Comparison of ENCODE assay signal across 9 mouse cellular contexts in the genomic region with DNA sequence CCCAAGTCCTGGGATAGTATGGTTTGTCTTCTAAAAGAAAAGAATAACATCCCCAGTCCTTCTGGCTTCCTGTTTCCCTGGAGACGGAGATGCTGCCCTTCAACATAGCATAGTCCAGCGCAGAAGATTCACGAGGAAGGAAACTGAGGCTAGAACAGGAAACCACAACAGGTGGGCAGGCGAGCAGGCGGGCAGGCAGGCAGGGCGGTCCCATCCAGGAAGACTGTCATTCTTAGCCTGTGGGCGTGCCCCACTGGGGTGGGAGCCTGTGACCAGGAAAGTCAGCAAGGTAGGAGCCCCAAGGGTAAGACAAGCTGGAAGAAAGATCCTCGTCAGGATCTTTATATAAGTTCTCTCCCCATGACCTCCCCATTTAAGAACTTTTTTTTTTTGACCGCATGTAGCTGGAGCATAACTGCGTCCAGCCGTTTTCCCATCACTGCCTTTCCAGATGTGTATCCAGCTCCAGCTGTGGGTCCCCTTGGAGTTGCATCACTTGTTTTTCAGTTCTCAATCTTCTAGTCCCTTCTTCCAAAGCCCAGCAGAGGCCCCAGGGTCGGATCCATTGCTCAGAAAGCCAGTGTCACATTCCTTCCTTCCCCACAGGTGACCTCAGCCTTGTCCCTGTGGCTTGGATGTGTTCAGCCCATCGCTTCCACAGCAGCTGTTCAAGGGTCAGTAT. TPM values are rescaled to one million over a fixed set of nuclear protein-coding genes. Genes with fewer than 3 reads are reported as not detected.
DNase-seq lines count a peak whose midpoint lies in the region; ATAC-seq and TF ChIP-seq lines count a peak whose summit lies in the region.
"Had no signal": no experiment of that assay in that cellular context is flagged by ENCODE, and none has a peak within 500 bp of the region (broad histone marks: within the 10 kb centered on the region; RNA-seq: fewer than 3 reads in every experiment).

No protein-coding gene starts in this region.

- H3K4me1 ChIP-seq in lung, embryonic 14.5 days (ENCODE audit: insufficient read depth), result peaks cover 15% of the 10 kb centered on the region
- H3K4me1 ChIP-seq in embryonic facial prominence, embryonic 15.5 days, result peaks cover 38% of the 10 kb centered on the region
- peaks cover 29% of the 10 kb centered on the region for H3K4me1 ChIP-seq in liver, embryonic 12.5 days
- peaks cover 11% of the 10 kb centered on the region for H3K4me1 ChIP-seq in cerebellum, adult 2 months (ENCODE audit: control insufficient read depth, insufficient read depth, low read length)

- TF ChIP-seq POLR2A in cerebellum, adult 2 months (IDR thresholded peaks at IDR 0.05; ENCODE audit: borderline replicate concordance, insufficient read depth, low read length), result no peak

- peak; percentile 24 for DNase-seq in lung, embryonic 14.5 days
- DNase-seq in lung, postnatal 10 days, result no peak
- peak; percentile 45 for DNase-seq in thymus, postnatal 0 days (ENCODE audit: low spot score)
- no peak for DNase-seq in adrenal gland, postnatal 10 days
- DNase-seq in right cerebral cortex, adult 18-20 months, result no peak
- no peak for DNase-seq in cerebellum, adult 2 months

- no peak for TF ChIP-seq CTCF in lung, embryonic 14.5 days (IDR thresholded peaks at IDR 0.05; ENCODE audit: low read depth)
- no peak for TF ChIP-seq CTCF in cerebellum, adult 2 months (IDR thresholded peaks at IDR 0.05; ENCODE audit: borderline replicate concordance, insufficient read depth, low read depth, low read length)

- peak overlapping the region; percentile 13; the same call in 1 of the 2 replicates for H3K27ac ChIP-seq in lung, embryonic 14.5 days (ENCODE audit: low read depth)
- H3K27ac ChIP-seq in embryonic facial prominence, embryonic 15.5 days (replicated peaks), result peak overlapping the region; percentile 65
- H3K27ac ChIP-seq in liver, embryonic 12.5 days, result no peak overlapping the region
- no peak overlapping the region for H3K27ac ChIP-seq in cerebellum, adult 2 months (ENCODE audit: insufficient read depth, low read length)
- H3K27ac ChIP-seq: neural tube, embryonic 12.5 days had no signal

- H3K4me3 ChIP-seq in lung, embryonic 14.5 days (ENCODE audit: low read depth, low read length), result no peak overlapping the region
- no peak overlapping the region for H3K4me3 ChIP-seq in embryonic facial prominence, embryonic 15.5 days (replicated peaks)
- H3K4me3 ChIP-seq in liver, embryonic 12.5 days, result no peak overlapping the region
- no peak overlapping the region for H3K4me3 ChIP-seq in cerebellum, adult 2 months (replicated peaks; ENCODE audit: insufficient read depth, low read depth, low read length)
- H3K4me3 ChIP-seq: neural tube, embryonic 12.5 days had no signal

- ATAC-seq in lung, embryonic 14.5 days (ENCODE audit: insufficient read depth), result no peak
- no peak for ATAC-seq in embryonic facial prominence, embryonic 15.5 days (ENCODE audit: insufficient number of reproducible peaks, low FRiP score, low TSS enrichment, low read depth)
- no peak for ATAC-seq in liver, embryonic 12.5 days

- H3K4me2 ChIP-seq in lung, embryonic 14.5 days, result peak overlapping the region; percentile 23
- H3K4me2 ChIP-seq in embryonic facial prominence, embryonic 15.5 days (replicated peaks), result no peak overlapping the region
- 0 out of 2 replicates have a peak overlapping the region, but pooled peaks have one; percentile 3 for H3K4me2 ChIP-seq in liver, embryonic 12.5 days
- H3K4me2 ChIP-seq: neural tube, embryonic 12.5 days had no signal

- no peaks in the 10 kb centered on the region for H3K27me3 ChIP-seq in lung, embryonic 14.5 days (ENCODE audit: insufficient read depth, low read length)
- no peaks in the 10 kb centered on the region for H3K27me3 ChIP-seq in embryonic facial prominence, embryonic 15.5 days
- H3K27me3 ChIP-seq in liver, embryonic 12.5 days (replicated peaks), result peaks cover 20% of the 10 kb centered on the region
- H3K27me3 ChIP-seq in cerebellum, adult 2 months (ENCODE audit: control insufficient read depth, insufficient read depth, low read length), result no peaks in the 10 kb centered on the region
- H3K27me3 ChIP-seq: neural tube, embryonic 12.5 days had no signal

- H3K9me3 ChIP-seq in lung, embryonic 14.5 days (ENCODE audit: low read depth, low read length), result no peaks in the 10 kb centered on the region
- H3K9me3 ChIP-seq in embryonic facial prominence, embryonic 15.5 days (replicated peaks), result no peaks in the 10 kb centered on the region
- no peaks in the 10 kb centered on the region for H3K9me3 ChIP-seq in liver, embryonic 12.5 days (replicated peaks)
- H3K9me3 ChIP-seq: neural tube, embryonic 12.5 days had no signal

- 47% methylated on average over 13 of the region's 13 CpGs for WGBS in lung, embryonic 14.5 days
- 33% methylated on average over 13 of the region's 13 CpGs for WGBS in embryonic facial prominence, embryonic 15.5 days
- 25% methylated on average over 13 of the region's 13 CpGs for WGBS in liver, embryonic 12.5 days (ENCODE audit: insufficient replicate concordance)
- 75% methylated on average over 13 of the region's 13 CpGs for WGBS in cerebellum, adult 2 months

- peaks cover 24% of the 10 kb centered on the region for H3K36me3 ChIP-seq in lung, embryonic 14.5 days (ENCODE audit: insufficient read depth)
- H3K36me3 ChIP-seq in embryonic facial prominence, embryonic 15.5 days, result peaks cover 25% of the 10 kb centered on the region
- peaks cover 33% of the 10 kb centered on the region for H3K36me3 ChIP-seq in liver, embryonic 12.5 days

- H3K9ac ChIP-seq in lung, embryonic 14.5 days, result no peak overlapping the region
- H3K9ac ChIP-seq in embryonic facial prominence, embryonic 15.5 days, result no peak overlapping the region
- no peak overlapping the region for H3K9ac ChIP-seq in liver, embryonic 12.5 days
- H3K9ac ChIP-seq: neural tube, embryonic 12.5 days had no signal

RNA-seq across cellular contexts. Expression of gene Pi16, which starts 13.0 kb away (rescaled TPM):
- 0.14 TPM in 2 replicates for polyA plus RNA-seq in lung, embryonic 14.5 days (2014; fragmentation: Nextera tagmentation; extraction: Ambion mirVana)
- polyA plus RNA-seq in embryonic facial prominence, embryonic 15.5 days (2015; fragmentation: Nextera tagmentation; extraction: Ambion mirVana), result 2.7 and 2.8 TPM in 2 replicates
- polyA plus RNA-seq in liver, embryonic 12.5 days (2016; fragmentation: Nextera tagmentation; extraction: Ambion mirVana), result 0.37 and 0.59 TPM in 2 replicates
- polyA plus RNA-seq in thymus, postnatal 0 days (2015; fragmentation: Nextera tagmentation; extraction: Ambion mirVana), result 3.7 and 4.4 TPM in 2 replicates
- total RNA-seq in adrenal gland, postnatal 10 days (2021), result 10 to 100 TPM; 24.5 to 26.1 TPM
- 0.75 and 1.0 TPM in 2 replicates for polyA plus RNA-seq in cerebellum, adult 2 months (2012; rRNA removed)

RNA-seq across cellular contexts. Expression of gene BC004004, which starts 35.9 kb away (rescaled TPM):
- 68.9 and 71.1 TPM in 2 replicates for polyA plus RNA-seq in lung, embryonic 14.5 days (2014; fragmentation: Nextera tagmentation; extraction: Ambion mirVana)
- polyA plus RNA-seq in embryonic facial prominence, embryonic 15.5 days (2015; fragmentation: Nextera tagmentation; extraction: Ambion mirVana), result 82.1 and 85.8 TPM in 2 replicates
- polyA plus RNA-seq in liver, embryonic 12.5 days (2016; fragmentation: Nextera tagmentation; extraction: Ambion mirVana), result 51.5 and 54.6 TPM in 2 replicates
- 92.2 and 95.2 TPM in 2 replicates for polyA plus RNA-seq in thymus, postnatal 0 days (2015; fragmentation: Nextera tagmentation; extraction: Ambion mirVana)
- total RNA-seq in adrenal gland, postnatal 10 days (2021), result 100 to 1,000 TPM; 158 to 160 TPM
- polyA plus RNA-seq in cerebellum, adult 2 months (2012; rRNA removed), result 102 and 111 TPM in 2 replicates

RNA-seq across cellular contexts. Expression of gene Ppil1, which starts 40.5 kb away (rescaled TPM):
- polyA plus RNA-seq in lung, embryonic 14.5 days (2014; fragmentation: Nextera tagmentation; extraction: Ambion mirVana), result 158 and 162 TPM in 2 replicates
- 129 and 132 TPM in 2 replicates for polyA plus RNA-seq in embryonic facial prominence, embryonic 15.5 days (2015; fragmentation: Nextera tagmentation; extraction: Ambion mirVana)
- polyA plus RNA-seq in liver, embryonic 12.5 days (2016; fragmentation: Nextera tagmentation; extraction: Ambion mirVana), result 123 and 126 TPM in 2 replicates
- polyA plus RNA-seq in thymus, postnatal 0 days (2015; fragmentation: Nextera tagmentation; extraction: Ambion mirVana), result 118 and 133 TPM in 2 replicates
- 10 to 100 TPM; 24.6 to 27.9 TPM for total RNA-seq in adrenal gland, postnatal 10 days (2021)
- polyA plus RNA-seq in cerebellum, adult 2 months (2012; rRNA removed), result 25.1 and 25.3 TPM in 2 replicates

RNA-seq across cellular contexts. Expression of gene Mtch1, which starts 43.2 kb away (rescaled TPM):
- 381 and 395 TPM in 2 replicates for polyA plus RNA-seq in lung, embryonic 14.5 days (2014; fragmentation: Nextera tagmentation; extraction: Ambion mirVana)
- 337 and 355 TPM in 2 replicates for polyA plus RNA-seq in embryonic facial prominence, embryonic 15.5 days (2015; fragmentation: Nextera tagmentation; extraction: Ambion mirVana)
- 107 and 109 TPM in 2 replicates for polyA plus RNA-seq in liver, embryonic 12.5 days (2016; fragmentation: Nextera tagmentation; extraction: Ambion mirVana)
- polyA plus RNA-seq in thymus, postnatal 0 days (2015; fragmentation: Nextera tagmentation; extraction: Ambion mirVana), result 144 and 154 TPM in 2 replicates
- 100 to 1,000 TPM; 330 to 395 TPM for total RNA-seq in adrenal gland, postnatal 10 days (2021)
- polyA plus RNA-seq in cerebellum, adult 2 months (2012; rRNA removed), result 447 and 479 TPM in 2 replicates

RNA-seq across cellular contexts. Expression of gene Fgd2, which starts 56.2 kb away (rescaled TPM):
- polyA plus RNA-seq in lung, embryonic 14.5 days (2014; fragmentation: Nextera tagmentation; extraction: Ambion mirVana), result 15.7 and 19.2 TPM in 2 replicates
- 14.5 and 15.3 TPM in 2 replicates for polyA plus RNA-seq in embryonic facial prominence, embryonic 15.5 days (2015; fragmentation: Nextera tagmentation; extraction: Ambion mirVana)
- polyA plus RNA-seq in liver, embryonic 12.5 days (2016; fragmentation: Nextera tagmentation; extraction: Ambion mirVana), result 5.1 and 5.9 TPM in 2 replicates
- 6.8 and 7.2 TPM in 2 replicates for polyA plus RNA-seq in thymus, postnatal 0 days (2015; fragmentation: Nextera tagmentation; extraction: Ambion mirVana)
- 1 to 10 TPM; 4.6 to 7.4 TPM for total RNA-seq in adrenal gland, postnatal 10 days (2021)
- polyA plus RNA-seq in cerebellum, adult 2 months (2012; rRNA removed), result 5.5 and 5.9 TPM in 2 replicates

Comparison
In these comparisons a context has a peak if more than half of its experiments do, and no peak if none do; other contexts are left out.
1. DNase-seq: peak in lung, embryonic 14.5 days (single experiment) and thymus, postnatal 0 days (single experiment); none in lung, postnatal 10 days (single experiment), adrenal gland, postnatal 10 days (single experiment), right cerebral cortex, adult 18-20 months (single experiment) and cerebellum, adult 2 months (0 of 2).
2. H3K27ac ChIP-seq: peak in lung, embryonic 14.5 days (single experiment) and embryonic facial prominence, embryonic 15.5 days (single experiment); none in liver, embryonic 12.5 days (single experiment) and cerebellum, adult 2 months (single experiment).